23 mouse cellular contexts compared by ENCODE assay signal in the genomic region with DNA sequence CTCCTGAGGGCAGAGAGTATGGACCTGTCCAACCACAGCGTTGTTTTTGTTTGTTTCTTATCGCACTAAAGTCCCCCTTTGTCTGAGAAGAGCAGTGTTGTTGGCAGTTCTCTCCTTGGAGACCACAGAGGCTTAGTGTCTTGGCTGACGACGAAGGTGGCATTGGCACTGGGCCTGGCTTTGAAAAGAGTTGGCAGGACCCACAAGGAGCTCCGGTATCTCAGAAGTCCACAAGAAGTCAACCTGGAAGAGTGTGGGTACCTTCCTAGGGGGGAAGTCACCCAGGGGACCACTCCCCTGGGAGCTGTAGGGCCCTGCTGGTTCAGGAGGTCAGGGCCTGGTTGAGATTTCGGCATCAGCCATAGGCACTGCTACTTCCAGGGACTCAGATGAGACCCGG. TPM values are rescaled to one million over a fixed set of nuclear protein-coding genes. Genes with fewer than 3 reads are reported as not detected.
DNase-seq lines count a peak whose midpoint lies in the region; ATAC-seq and TF ChIP-seq lines count a peak whose summit lies in the region.
"Had no signal": no experiment of that assay in that cellular context is flagged by ENCODE, and none has a peak within 500 bp of the region (broad histone marks: within the 10 kb centered on the region; RNA-seq: fewer than 3 reads in every experiment).

No protein-coding gene starts in this region.

- TF ChIP-seq CTCF in lung, postnatal 0 days (IDR thresholded peaks at IDR 0.05) = no peak

- H3K36me3 ChIP-seq in heart, embryonic 10.5 days = no peaks in the 10 kb centered on the region
- no peaks in the 10 kb centered on the region for H3K36me3 ChIP-seq in heart, embryonic 11.5 days (ENCODE audit: control insufficient read depth, insufficient read depth, low read length)
- H3K36me3 ChIP-seq in lung, postnatal 0 days (ENCODE audit: insufficient read depth, low read length) = no peaks in the 10 kb centered on the region
- H3K36me3 ChIP-seq in liver, embryonic 11.5 days (ENCODE audit: control insufficient read depth, insufficient read depth, low read length) = no peaks in the 10 kb centered on the region
- H3K36me3 ChIP-seq: embryonic facial prominence, embryonic 10.5 days; heart, embryonic 15.5 days; hindbrain, embryonic 13.5 days had no signal

- no peak overlapping the region for H3K4me3 ChIP-seq in heart, embryonic 10.5 days
- H3K4me3 ChIP-seq in heart, embryonic 11.5 days (ENCODE audit: low read depth, low read length) = no peak overlapping the region
- H3K4me3 ChIP-seq in lung, postnatal 0 days (ENCODE audit: low read depth, low read length) = no peak overlapping the region
- H3K4me3 ChIP-seq in liver, embryonic 11.5 days (ENCODE audit: low read depth, low read length) = no peak overlapping the region
- H3K4me3 ChIP-seq: embryonic facial prominence, embryonic 10.5 days; forebrain, embryonic 13.5 days; heart, embryonic 15.5 days; hindbrain, embryonic 13.5 days had no signal

- no peaks in the 10 kb centered on the region for H3K9me3 ChIP-seq in heart, embryonic 10.5 days
- no peaks in the 10 kb centered on the region for H3K9me3 ChIP-seq in heart, embryonic 11.5 days (replicated peaks; ENCODE audit: control insufficient read depth, low read length)
- H3K9me3 ChIP-seq in lung, postnatal 0 days (ENCODE audit: low read length) = no peaks in the 10 kb centered on the region
- H3K9me3 ChIP-seq in liver, embryonic 11.5 days (ENCODE audit: control insufficient read depth, low read length) = no peaks in the 10 kb centered on the region
- H3K9me3 ChIP-seq: embryonic facial prominence, embryonic 10.5 days; forebrain, embryonic 13.5 days; heart, embryonic 15.5 days; hindbrain, embryonic 13.5 days had no signal

- no peak for ATAC-seq in heart, embryonic 11.5 days (replicated peaks; ENCODE audit: insufficient number of reproducible peaks, low FRiP score, low TSS enrichment)
- no peak for ATAC-seq in lung, postnatal 0 days
- ATAC-seq in liver, embryonic 11.5 days (replicated peaks; ENCODE audit: low FRiP score) = no peak
- ATAC-seq: activated CD4-positive, CD25-positive, alpha-beta regulatory T cell, adult 4 months; forebrain, embryonic 13.5 days; forebrain, postnatal 0 days; hindbrain, postnatal 0 days; Patski had no signal

- no peak overlapping the region for H3K9ac ChIP-seq in heart, embryonic 11.5 days (ENCODE audit: low read depth, low read length)
- H3K9ac ChIP-seq in lung, postnatal 0 days (replicated peaks; ENCODE audit: low read depth) = no peak overlapping the region
- H3K9ac ChIP-seq in liver, embryonic 11.5 days (ENCODE audit: low read depth, low read length) = no peak overlapping the region
- H3K9ac ChIP-seq: forebrain, embryonic 13.5 days; forebrain, postnatal 0 days; heart, embryonic 15.5 days; hindbrain, embryonic 13.5 days had no signal

- peak; percentile 41 for DNase-seq in adrenal gland, postnatal 14 days
- DNase-seq in adrenal gland, postnatal 25 days = no peak
- DNase-seq in heart, embryonic 10.5 days (ENCODE audit: low spot score) = no peak
- no peak for DNase-seq in lung, postnatal 0 days (ENCODE audit: low spot score)
- DNase-seq in lung, postnatal 25 days (ENCODE audit: low spot score) = no peak
- DNase-seq in lung, postnatal 36 days = peak; percentile 57
- DNase-seq in liver, embryonic 11.5 days (ENCODE audit: low spot score) = no peak
- DNase-seq: adrenal gland, adult 2 months; cerebellum, adult 8-10 months; cerebellum, postnatal 36 days; forebrain, postnatal 0 days; gastrocnemius, postnatal 25 days; heart, adult 11 months; heart, postnatal 14 days had no signal

- TF ChIP-seq EP300 in lung, postnatal 0 days (IDR thresholded peaks at IDR 0.05) = no peak

- H3K27me3 ChIP-seq in heart, embryonic 10.5 days (ENCODE audit: insufficient read depth, poor library complexity, severe bottlenecking) = no peaks in the 10 kb centered on the region
- 0 out of 2 replicates have a peak, but pooled peaks cover 2% of the 10 kb centered on the region for H3K27me3 ChIP-seq in heart, embryonic 11.5 days (ENCODE audit: control insufficient read depth, insufficient read depth, low read length)
- H3K27me3 ChIP-seq in lung, postnatal 0 days (replicated peaks; ENCODE audit: insufficient read depth, low read length) = no peaks in the 10 kb centered on the region
- H3K27me3 ChIP-seq in liver, embryonic 11.5 days (replicated peaks; ENCODE audit: control insufficient read depth, insufficient read depth, low read length) = no peaks in the 10 kb centered on the region; the same call in 1 of the 2 replicates
- H3K27me3 ChIP-seq: forebrain, embryonic 13.5 days; heart, embryonic 15.5 days; hindbrain, embryonic 13.5 days; Patski had no signal

- 81% methylated on average over 7 of the region's 7 CpGs for WGBS in heart, embryonic 10.5 days
- WGBS in heart, embryonic 11.5 days (ENCODE audit: insufficient replicate concordance) = 77% methylated on average over 7 of the region's 7 CpGs
- WGBS in lung, postnatal 0 days = 54% methylated on average over 7 of the region's 7 CpGs
- WGBS in liver, embryonic 11.5 days = 84% methylated on average over 7 of the region's 7 CpGs

- H3K4me2 ChIP-seq in heart, embryonic 11.5 days = no peak overlapping the region
- no peak overlapping the region for H3K4me2 ChIP-seq in lung, postnatal 0 days (replicated peaks; ENCODE audit: low read depth, low read length)
- H3K4me2 ChIP-seq in liver, embryonic 11.5 days = no peak overlapping the region
- H3K4me2 ChIP-seq: forebrain, embryonic 13.5 days; heart, embryonic 15.5 days; hindbrain, embryonic 13.5 days had no signal

- 0 out of 2 replicates have a peak overlapping the region, but pooled peaks have one; percentile 36 for H3K27ac ChIP-seq in heart, embryonic 10.5 days
- no peak overlapping the region for H3K27ac ChIP-seq in heart, embryonic 11.5 days (ENCODE audit: low read depth, low read length)
- peak overlapping the region; percentile 54; the same call in 1 of the 2 replicates for H3K27ac ChIP-seq in lung, postnatal 0 days (ENCODE audit: low read length)
- H3K27ac ChIP-seq in liver, embryonic 11.5 days (ENCODE audit: low read depth, low read length) = no peak overlapping the region
- H3K27ac ChIP-seq: embryonic facial prominence, embryonic 10.5 days; forebrain, embryonic 13.5 days; heart, embryonic 15.5 days; hindbrain, embryonic 13.5 days; hindbrain, postnatal 0 days had no signal

- peaks cover 8% of the 10 kb centered on the region; the same call in 1 of the 2 replicates for H3K4me1 ChIP-seq in heart, embryonic 10.5 days
- H3K4me1 ChIP-seq in heart, embryonic 11.5 days (ENCODE audit: control insufficient read depth, insufficient read depth, low read length) = no peaks in the 10 kb centered on the region; the same call in 1 of the 2 replicates
- no peaks in the 10 kb centered on the region; the same call in 1 of the 2 replicates for H3K4me1 ChIP-seq in lung, postnatal 0 days (ENCODE audit: insufficient read depth, low read depth, low read length)
- H3K4me1 ChIP-seq in liver, embryonic 11.5 days (replicated peaks; ENCODE audit: control insufficient read depth, insufficient read depth, low read length) = no peaks in the 10 kb centered on the region
- H3K4me1 ChIP-seq: forebrain, embryonic 13.5 days; heart, embryonic 15.5 days; hindbrain, embryonic 13.5 days had no signal

RNA-seq across cellular contexts. Expression of gene Gramd2, which starts 21.1 kb away (rescaled TPM):
- total RNA-seq in adrenal gland, postnatal 14 days (2021) = 0.26 and 0.52 TPM in 2 replicates
- 0.12 and 0.24 TPM in 2 replicates for total RNA-seq in adrenal gland, postnatal 25 days (2021)
- polyA plus RNA-seq in heart, embryonic 10.5 days (2016; fragmentation: Nextera tagmentation; extraction: Ambion mirVana) = 0.10 and 0.18 TPM in 2 replicates
- 0.14 and 0.31 TPM in 2 replicates for polyA plus RNA-seq in heart, embryonic 11.5 days (2014; fragmentation: Nextera tagmentation; extraction: Ambion mirVana)
- polyA plus RNA-seq in lung, postnatal 0 days (2015; fragmentation: Nextera tagmentation; extraction: Ambion mirVana) = 68.0 and 95.2 TPM in 2 replicates
- 0.16 and 0.25 TPM in 2 replicates for polyA plus RNA-seq in liver, embryonic 11.5 days (2014; fragmentation: Nextera tagmentation; extraction: Ambion mirVana)
- total RNA-seq: CH12.LX had no signal
- polyA plus RNA-seq: activated CD4-positive, CD25-positive, alpha-beta regulatory T cell, adult 4 months had no signal

RNA-seq across cellular contexts. Expression of gene Pkm, which starts 44.9 kb away (rescaled TPM):
- 647 and 658 TPM in 2 replicates for total RNA-seq in adrenal gland, postnatal 14 days (2021)
- total RNA-seq in adrenal gland, postnatal 25 days (2021) = 706 and 770 TPM in 2 replicates
- 2,435 and 2,436 TPM in 2 replicates for polyA plus RNA-seq in heart, embryonic 10.5 days (2016; fragmentation: Nextera tagmentation; extraction: Ambion mirVana)
- polyA plus RNA-seq in heart, embryonic 11.5 days (2014; fragmentation: Nextera tagmentation; extraction: Ambion mirVana) = 1,555 and 1,889 TPM in 2 replicates
- 318 and 331 TPM in 2 replicates for polyA plus RNA-seq in lung, postnatal 0 days (2015; fragmentation: Nextera tagmentation; extraction: Ambion mirVana)
- polyA plus RNA-seq in liver, embryonic 11.5 days (2014; fragmentation: Nextera tagmentation; extraction: Ambion mirVana) = 1,209 and 1,320 TPM in 2 replicates

RNA-seq across cellular contexts. Expression of gene Senp8, which starts 49.4 kb away (rescaled TPM):
- 5.5 and 6.6 TPM in 2 replicates for total RNA-seq in adrenal gland, postnatal 14 days (2021)
- total RNA-seq in adrenal gland, postnatal 25 days (2021) = 11.4 and 12.2 TPM in 2 replicates
- 12.4 and 14.4 TPM in 2 replicates for polyA plus RNA-seq in heart, embryonic 10.5 days (2016; fragmentation: Nextera tagmentation; extraction: Ambion mirVana)
- 14.9 and 15.1 TPM in 2 replicates for polyA plus RNA-seq in heart, embryonic 11.5 days (2014; fragmentation: Nextera tagmentation; extraction: Ambion mirVana)
- 3.4 and 3.6 TPM in 2 replicates for polyA plus RNA-seq in lung, postnatal 0 days (2015; fragmentation: Nextera tagmentation; extraction: Ambion mirVana)
- polyA plus RNA-seq in liver, embryonic 11.5 days (2014; fragmentation: Nextera tagmentation; extraction: Ambion mirVana) = 9.8 and 10.9 TPM in 2 replicates

RNA-seq across cellular contexts. Expression of gene Myo9a, which starts 49.6 kb away (rescaled TPM):
- total RNA-seq in adrenal gland, postnatal 14 days (2021) = 14.1 and 18.9 TPM in 2 replicates
- total RNA-seq in adrenal gland, postnatal 25 days (2021) = 14.4 and 15.1 TPM in 2 replicates
- 9.5 and 10.2 TPM in 2 replicates for polyA plus RNA-seq in heart, embryonic 10.5 days (2016; fragmentation: Nextera tagmentation; extraction: Ambion mirVana)
- polyA plus RNA-seq in heart, embryonic 11.5 days (2014; fragmentation: Nextera tagmentation; extraction: Ambion mirVana) = 11.4 and 13.8 TPM in 2 replicates
- 8.1 and 11.5 TPM in 2 replicates for polyA plus RNA-seq in lung, postnatal 0 days (2015; fragmentation: Nextera tagmentation; extraction: Ambion mirVana)
- 7.0 and 8.1 TPM in 2 replicates for polyA plus RNA-seq in liver, embryonic 11.5 days (2014; fragmentation: Nextera tagmentation; extraction: Ambion mirVana)

Comparison
In these comparisons a context has a peak if more than half of its experiments do, and no peak if none do; other contexts are left out.
1. DNase-seq: peak in adrenal gland, postnatal 14 days (single experiment) and lung, postnatal 36 days (single experiment); none in adrenal gland, postnatal 25 days (single experiment), heart, embryonic 10.5 days (single experiment), lung, postnatal 0 days (single experiment), lung, postnatal 25 days (single experiment) and liver, embryonic 11.5 days (single experiment).
2. H3K27ac ChIP-seq: peak in heart, embryonic 10.5 days (single experiment) and lung, postnatal 0 days (single experiment); none in heart, embryonic 11.5 days (single experiment) and liver, embryonic 11.5 days (single experiment).
3. RNA of gene Gramd2, which starts 21.1 kb away (polyA plus RNA-seq): 68.0 to 95.2 TPM in lung, postnatal 0 days; 0.16 to 0.25 TPM in liver, embryonic 11.5 days, 0.10 to 0.18 TPM in heart, embryonic 10.5 days and 0.14 to 0.31 TPM in heart, embryonic 11.5 days; every median in the first group is over 10 times any median in the second.